Mouse (Mus musculus) olfactory bulb, adult 2 months (tissue): Measurements from ENCODE around the gene Reck. TPM values are rescaled to one million over a fixed set of nuclear protein-coding genes. Genes with fewer than 3 reads are reported as not detected.

Experiments used
- H3K27ac ChIP-seq: fragments of 200-500 bp; 2 replicates; pipeline ENCODE4 v1.5.1; 2012; ENCODE audit warnings: low read depth, low read length; ENCODE audit not compliant: insufficient read depth
- H3K4me1 ChIP-seq: fragments of 200-500 bp; 2 replicates; pipeline ENCODE4 v1.6.1; 2012; ENCODE audit warnings: low read length; ENCODE audit not compliant: control insufficient read depth, insufficient read depth
- H3K4me3 ChIP-seq: fragments of 200-500 bp; 2 replicates; pipeline ENCODE4 v1.5.1; 2012; ENCODE audit warnings: mild to moderate bottlenecking, low read depth, low read length, moderate library complexity; ENCODE audit not compliant: insufficient read depth
- CTCF ChIP-seq: fragments of 200-500 bp; IDR thresholded peaks from 2 replicates; pipeline ENCODE4 v1.5.1; 2012; ENCODE audit warnings: low read depth, mild to moderate bottlenecking, low read length, moderate library complexity; ENCODE audit not compliant: insufficient read depth
- POLR2A ChIP-seq: fragments of 200-500 bp; IDR thresholded peaks from 2 replicates; pipeline ENCODE4 v1.6.1; 2012; ENCODE audit warnings: mild to moderate bottlenecking, low read depth, low read length, moderate library complexity; ENCODE audit not compliant: insufficient read depth
- WGBS: fragments of 180-500 bp; shearing (Covaris S2); methylation state at CpG from one replicate; pipeline ENCODE4 v1.1.7; 2018; 5-methylcytosine and 5-hydroxymethylcytosine counted together
- polyA plus RNA-seq: library from polyadenylated mRNA; stranded (reverse); fragments of >200 nt; gene quantifications from 2 replicates; pipeline ENCODE4 v1.2.4, GENCODE M21; 2012; ENCODE audit warnings: low replicate concordance; ENCODE audit not compliant: missing spikeins, insufficient read depth, insufficient read length

The Reck gene
- not detected in 2 replicates for polyA plus RNA-seq

DNA sequence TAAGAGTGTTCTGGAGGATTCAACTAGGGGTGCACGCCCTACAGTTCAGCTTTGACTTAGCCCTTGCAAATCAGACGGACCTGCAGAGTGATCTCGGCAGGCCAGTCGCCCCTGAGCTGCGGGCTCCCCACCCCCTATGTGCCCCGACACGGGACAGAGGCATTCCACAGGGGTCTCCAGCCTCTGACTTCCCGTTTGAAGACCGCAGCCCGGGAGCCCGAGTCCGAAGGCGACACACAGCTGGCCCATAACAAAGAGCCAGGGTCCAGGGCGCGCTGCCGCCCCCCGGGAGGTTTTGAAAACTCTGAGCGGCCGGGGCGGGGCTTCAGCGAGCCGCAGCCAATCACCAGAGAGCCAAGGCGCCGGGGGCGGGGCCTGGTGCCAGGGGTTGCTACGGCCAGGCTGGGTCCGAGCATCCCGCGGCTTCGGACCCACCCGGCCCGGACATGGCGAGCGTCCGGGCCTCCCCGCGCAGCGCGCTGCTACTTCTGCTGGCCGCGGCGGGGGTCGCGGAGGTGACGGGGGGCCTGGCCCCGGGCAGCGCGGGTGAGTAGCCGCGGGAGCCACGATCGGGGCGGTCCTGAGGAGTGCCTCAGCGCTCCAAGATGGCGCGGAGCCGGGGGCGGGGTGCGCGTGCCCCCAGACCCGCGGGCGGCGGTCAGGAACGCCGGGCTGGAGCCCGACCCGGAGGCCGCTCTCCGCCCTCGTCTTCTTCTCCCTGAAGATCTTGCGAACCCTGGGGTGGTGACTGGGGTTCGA, at the start of gene Reck:
Gene Reck, plus strand, starts transcription at position 371 of the 759 bp plus-strand sequence.
- H3K4me1 ChIP-seq: no peaks in the 10 kb centered on the region; the same call in 1 of the 2 replicates
- WGBS: 1% methylated on average over 73 of the region's 73 CpGs
- H3K4me3 ChIP-seq: peak within 1 kb of the TSS; percentile 83
- TF ChIP-seq POLR2A (peak; percentile 48; the same call in 1 of the 2 replicates), CTCF (no peak)
- no peak within 1 kb of the TSS for H3K27ac ChIP-seq

DNA sequence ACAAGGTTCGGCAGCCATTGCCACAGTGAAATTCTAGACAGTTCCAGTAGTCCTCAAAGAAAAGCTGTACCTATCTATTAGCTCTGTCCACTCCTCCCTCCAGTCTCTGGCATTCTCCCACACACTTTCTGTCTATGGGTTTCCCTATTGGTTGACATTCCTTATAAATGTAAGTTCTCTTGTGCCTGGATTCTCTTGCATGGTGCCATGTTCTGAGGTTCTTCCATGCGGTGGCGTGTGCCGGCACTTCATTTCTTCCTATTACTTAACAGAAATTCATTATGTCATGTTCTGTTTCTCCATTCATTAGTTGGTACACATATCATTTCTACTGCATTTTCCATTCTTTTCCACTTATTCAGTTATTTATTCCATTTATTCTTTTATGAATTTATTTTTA, 46.5 kb upstream of the Reck start:
- no peak overlapping the region for H3K27ac ChIP-seq
- WGBS: 90% methylated on average over 4 of the region's 4 CpGs
- TF ChIP-seq POLR2A (no peak), CTCF (no peak)
- no peak overlapping the region for H3K4me3 ChIP-seq
- H3K4me1 ChIP-seq: no peaks in the 10 kb centered on the region

DNA sequence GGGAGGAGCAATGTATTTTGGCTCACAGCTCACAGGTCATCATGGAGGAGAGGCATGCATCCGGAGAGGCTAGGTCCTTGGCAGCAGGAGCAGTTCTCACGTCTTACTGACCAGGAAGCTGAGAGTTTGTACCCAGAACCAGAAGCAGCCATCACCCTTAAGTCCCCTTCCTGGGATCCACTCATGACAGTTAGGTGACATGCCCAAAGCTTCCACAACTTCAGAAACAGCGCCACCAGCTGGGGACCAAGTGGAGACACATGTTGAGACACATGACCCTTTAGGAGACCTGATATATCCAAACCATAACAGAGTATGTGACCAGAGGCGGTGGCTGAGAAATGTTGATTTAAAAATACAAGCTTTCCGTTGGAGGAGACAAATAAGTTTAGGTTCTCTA, 43.3 kb upstream of the Reck start:
- H3K4me3 ChIP-seq: no peak overlapping the region
- no peaks in the 10 kb centered on the region for H3K4me1 ChIP-seq
- TF ChIP-seq POLR2A (no peak), CTCF (no peak)
- no peak overlapping the region for H3K27ac ChIP-seq
- WGBS: 74% methylated on average over 5 of the region's 5 CpGs

DNA sequence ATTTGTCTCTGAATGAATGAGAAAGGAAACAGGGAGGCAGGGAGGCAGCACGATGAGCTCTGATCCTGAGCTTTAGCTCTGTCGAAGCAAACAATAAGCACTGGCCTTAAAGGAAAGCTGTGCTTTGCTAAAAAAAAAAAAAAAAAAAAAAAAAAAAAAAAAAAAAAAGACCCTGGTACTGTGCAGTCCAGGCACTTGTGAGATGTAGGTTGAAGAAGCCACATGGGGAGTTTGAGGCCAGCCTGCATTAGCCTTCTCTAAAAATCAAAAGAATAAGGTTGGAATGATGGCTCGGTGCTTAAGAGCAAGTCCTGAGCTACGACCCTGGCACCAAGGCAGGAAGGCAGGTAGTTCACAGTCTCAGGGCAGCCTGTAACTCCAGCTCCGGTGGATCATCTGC, 41.6 kb upstream of the Reck start:
- TF ChIP-seq POLR2A (no peak), CTCF (no peak)
- Histone ChIP-seq H3K27ac (no peak overlapping the region), H3K4me1 (no peaks in the 10 kb centered on the region), H3K4me3 (no peak overlapping the region)
- WGBS: 67% methylated on average over 5 of the region's 5 CpGs

DNA sequence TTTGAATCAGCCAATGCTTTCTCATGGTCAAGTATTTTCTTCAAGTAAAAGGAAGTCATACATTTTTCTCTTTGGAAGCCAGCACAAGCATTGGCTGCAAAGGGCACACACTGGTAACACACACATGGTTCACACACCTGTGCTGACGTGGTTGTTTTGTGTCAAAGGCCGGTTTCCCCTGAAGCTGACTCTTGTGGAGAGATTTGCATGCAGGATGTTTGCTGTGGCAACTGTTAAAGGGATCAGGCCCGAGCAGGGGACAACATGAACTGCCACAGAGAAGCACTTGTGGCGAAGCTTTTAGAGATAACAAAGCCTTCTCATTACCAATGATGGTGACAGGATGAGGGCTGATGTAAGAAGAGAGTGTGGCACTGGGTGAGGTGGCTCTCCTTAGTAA, 40.6 kb upstream of the Reck start:
- TF ChIP-seq POLR2A: no peak
- TF ChIP-seq CTCF: no peak
- Histone ChIP-seq H3K27ac (no peak overlapping the region), H3K4me3 (no peak overlapping the region), H3K4me1 (no peaks in the 10 kb centered on the region)
- WGBS: 82% methylated on average over 4 of the region's 4 CpGs

DNA sequence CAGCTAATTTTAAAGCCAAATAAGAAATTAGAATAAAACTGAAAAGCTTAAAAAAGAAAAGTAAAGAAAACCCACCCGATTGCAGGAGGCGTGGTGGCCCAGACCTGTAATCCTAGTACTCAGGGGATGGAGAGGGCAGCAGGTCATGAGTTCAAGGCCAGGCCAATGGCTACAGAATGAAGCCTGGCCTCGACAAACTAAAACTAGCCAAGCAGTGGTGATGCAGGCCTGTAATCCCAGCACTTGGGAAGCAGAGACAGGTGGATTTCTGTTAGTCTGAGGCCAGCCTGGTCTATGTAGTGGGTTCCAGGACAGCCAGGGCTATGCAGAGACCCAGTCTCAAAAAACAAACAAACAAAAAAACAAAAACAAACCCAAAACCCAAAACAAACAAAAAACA, 37.0 kb upstream of the Reck start:
- H3K27ac ChIP-seq: no peak overlapping the region
- 84% methylated on average over 3 of the region's 3 CpGs for WGBS
- TF ChIP-seq CTCF (no peak), POLR2A (no peak)
- no peak overlapping the region for H3K4me3 ChIP-seq
- no peaks in the 10 kb centered on the region for H3K4me1 ChIP-seq

DNA sequence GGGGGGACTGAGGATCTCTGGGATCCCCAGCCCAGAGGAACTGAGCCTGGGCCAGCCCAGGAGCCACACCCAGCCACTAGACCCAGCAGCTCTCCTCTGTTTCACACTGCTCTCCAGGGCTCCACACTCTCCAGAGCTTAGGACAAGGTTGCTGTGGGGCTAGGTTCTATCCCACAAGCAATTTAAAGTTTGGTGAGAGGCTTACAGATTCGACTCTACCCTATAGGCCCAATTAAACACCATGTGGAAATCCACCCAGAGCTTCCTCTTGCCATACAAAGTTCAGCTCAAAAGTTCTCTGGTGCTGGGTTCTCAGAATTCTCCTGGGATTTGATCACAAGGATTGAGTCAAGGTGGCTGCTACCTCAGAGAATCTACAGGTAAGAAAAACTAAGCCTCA, 35.2 kb upstream of the Reck start, which contains the start of gene Olfr157:
Gene Olfr157, minus strand, starts transcription at position 101 of the 400 bp plus-strand sequence.
- WGBS: 57% methylated on average over 1 of the region's 1 CpGs
- no peak within 1 kb of the TSS for H3K4me3 ChIP-seq
- TF ChIP-seq CTCF (no peak), POLR2A (no peak)

DNA sequence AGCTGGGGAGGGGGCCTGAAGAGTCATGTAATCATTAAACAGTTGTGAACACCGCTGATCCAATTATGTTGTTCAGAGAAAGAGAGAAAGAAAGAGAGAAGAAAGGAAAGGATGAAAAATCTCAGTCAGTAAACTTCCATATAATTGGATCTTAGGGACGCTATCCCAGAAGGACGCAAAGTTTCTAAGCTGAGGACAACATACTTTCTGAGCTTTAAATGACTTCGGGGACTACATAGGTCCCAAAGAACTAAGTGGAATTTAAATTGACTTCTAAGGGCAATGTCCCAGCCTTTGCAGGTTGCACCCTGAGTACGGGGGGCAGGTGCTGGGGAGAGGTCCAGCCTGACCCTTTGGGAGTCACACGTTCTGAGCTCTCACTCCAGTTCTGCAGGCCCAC, 24.1 kb upstream of the Reck start, which contains the start of gene Olfr155:
Gene Olfr155, plus strand, starts transcription at position 301 of the 400 bp plus-strand sequence.
- WGBS: 89% methylated on average over 6 of the region's 6 CpGs
- no peak for TF ChIP-seq POLR2A
- no peak for TF ChIP-seq CTCF
- no peak within 1 kb of the TSS for H3K4me3 ChIP-seq
- H3K27ac ChIP-seq: no peak within 1 kb of the TSS
- peaks cover 2% of the 10 kb centered on the region; the same call in 1 of the 2 replicates for H3K4me1 ChIP-seq

More for the DNA sequence above, 35.2 kb upstream of the Reck start, which contains the start of gene Olfr157:
- Histone ChIP-seq H3K27ac (no peak within 1 kb of the TSS), H3K4me1 (no peaks in the 10 kb centered on the region)

DNA sequence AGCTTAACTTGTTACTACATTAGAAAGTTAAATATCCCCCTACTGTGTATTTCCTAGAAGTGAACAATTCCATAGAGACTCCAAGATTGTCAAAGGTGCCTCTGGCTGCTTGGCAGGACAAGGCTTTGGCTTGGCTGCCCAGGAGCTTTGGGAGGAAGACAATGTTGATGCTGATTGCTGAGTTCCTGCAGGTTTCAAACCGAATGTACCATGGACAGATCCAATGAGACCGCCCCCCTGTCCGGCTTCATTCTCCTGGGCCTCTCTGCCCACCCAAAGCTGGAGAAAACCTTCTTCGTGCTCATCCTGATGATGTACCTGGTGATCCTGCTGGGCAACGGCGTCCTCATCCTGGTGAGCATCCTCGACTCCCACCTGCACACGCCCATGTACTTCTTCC, 21.2 kb upstream of the Reck start:
- Histone ChIP-seq H3K4me3 (no peak overlapping the region), H3K27ac (no peak overlapping the region), H3K4me1 (no peaks in the 10 kb centered on the region)
- TF ChIP-seq POLR2A (no peak), CTCF (no peak)
- 82% methylated on average over 8 of the region's 8 CpGs for WGBS

DNA sequence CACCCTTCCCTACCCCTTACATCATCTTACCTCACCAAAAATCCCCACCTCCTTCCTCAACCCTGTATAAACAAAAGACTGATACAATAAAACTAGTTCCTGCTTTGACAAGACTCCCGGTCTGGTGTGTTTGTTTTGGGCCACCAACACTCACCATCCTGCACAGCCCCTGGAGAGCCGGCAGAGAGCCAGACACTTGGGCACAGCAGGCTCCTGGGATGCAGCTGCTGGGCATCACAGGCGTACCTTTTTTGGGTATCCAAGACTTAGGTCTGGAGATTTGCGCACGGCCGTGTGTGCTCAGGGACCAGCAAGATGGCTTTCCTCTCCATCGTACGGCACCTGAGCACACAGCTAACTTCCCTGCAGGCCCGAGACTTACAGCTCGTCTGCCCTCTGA, 15.4 kb upstream of the Reck start:
- no peak overlapping the region for H3K27ac ChIP-seq
- no peak overlapping the region for H3K4me3 ChIP-seq
- no peaks in the 10 kb centered on the region for H3K4me1 ChIP-seq
- WGBS: 88% methylated on average over 10 of the region's 10 CpGs
- TF ChIP-seq CTCF: no peak
- TF ChIP-seq POLR2A: no peak
